Mouse (Mus musculus) Patski (cell line): ENCODE results near the gene Bnc1. TPM values are rescaled to one million over a fixed set of nuclear protein-coding genes. Genes with fewer than 3 reads are reported as not detected.

Experiments used
- ATAC-seq: fragments of 100-300 bp; one replicate; pipeline ENCODE4 v1.8.0; 2021
- CTCF ChIA-PET: fragments of 350-600 bp; sonication (Branson Sonifier 250); formaldehyde crosslinking; loops from one replicate; lab custom pipeline; 2022; ENCODE audit warnings: inconsistent platforms; lab: Charles Lee
- POLR2A ChIA-PET: fragments of 350-600 bp; sonication (Branson Sonifier 250); formaldehyde crosslinking; loops from one replicate; lab custom pipeline; 2022; ENCODE audit warnings: antibody characterized with exemption, inconsistent platforms; lab: Charles Lee
- DNase-seq: peaks from one replicate; pipeline ENCODE4 v3.0.0-alpha.2; 2011; ENCODE audit warnings: low read depth, low spot score
- H3K27me3 ChIP-seq: fragments of 371-371 bp; one replicate; pipeline ENCODE4 v1.5.1; 2021
- CTCF ChIP-seq: fragments of 100-300 bp; IDR thresholded peaks from one replicate; pipeline ENCODE4 v1.5.1; 2021
- in situ Hi-C: fragments of 300-500 bp; cut with MboI; formaldehyde crosslinking; loops from 3 replicates; pipeline ENCODE4 v1.11.1; 2018; ENCODE audit warnings: low pct_unique_long_range_greater_than_20kb, mixed read lengths
- polyA plus RNA-seq: library from polyadenylated mRNA; unstranded; gene quantifications from one replicate; pipeline ENCODE4 v1.2.3, GENCODE M21; 2021

Gene Bnc1
- polyA plus RNA-seq, 1 experiment from 2014 or later: 0.13 TPM

DNA sequence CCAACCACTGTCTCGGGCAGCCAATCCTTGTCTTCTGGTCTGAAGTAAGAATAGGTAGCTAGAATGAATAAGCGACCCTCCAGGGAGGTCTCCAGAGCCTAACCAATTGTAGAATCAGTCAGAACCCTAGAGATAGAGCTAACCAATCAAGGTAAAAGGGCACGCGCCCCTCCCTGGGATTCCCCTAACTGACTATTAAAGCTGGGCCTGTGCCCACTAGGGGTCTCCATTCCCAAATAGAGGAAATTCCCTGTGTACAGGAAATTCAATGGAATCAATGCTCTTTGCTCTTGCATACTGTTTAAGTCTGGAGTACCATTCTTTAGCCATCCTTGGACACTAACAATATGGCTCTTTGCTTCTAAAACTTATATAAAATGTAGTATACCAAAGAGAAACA, 46.7 kb downstream of the Bnc1 start:
- in situ Hi-C loops: loop anchor here (25.0 kb wide), 1 partner anchor 158 kb away; the partner anchor contains the start of gene 3110040N11Rik
- ChIA-PET POLR2A (no interaction called here), CTCF (interaction anchor here (0.9 kb wide), 1 partner anchor 173 kb away, joined by 3 read pairs; no protein-coding TSS in a partner anchor)
- no peak for DNase-seq
- H3K27me3 ChIP-seq: no peaks in the 10 kb centered on the region
- peak; percentile 40 for TF ChIP-seq CTCF
- no peak for ATAC-seq

DNA sequence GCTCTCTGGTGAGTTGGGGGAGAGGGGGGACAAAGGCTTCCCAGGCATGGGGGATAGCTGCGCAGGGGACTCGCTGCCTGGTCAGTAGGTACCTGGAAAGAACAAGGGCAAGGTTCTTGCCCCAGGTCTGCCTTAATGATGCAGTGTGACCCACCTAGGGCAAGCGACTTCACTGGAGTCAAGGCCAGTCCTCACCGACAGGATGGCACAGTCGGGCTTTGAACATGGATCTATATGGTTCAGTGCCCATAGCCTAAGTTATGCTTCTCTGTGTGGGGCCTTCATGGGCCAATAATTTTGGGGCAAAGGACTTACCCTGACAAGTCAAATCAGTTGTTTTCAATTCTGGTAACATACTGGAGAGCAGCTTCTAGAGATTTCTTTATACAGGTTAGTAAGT, 57.3 kb downstream of the Bnc1 start:
- POLR2A ChIA-PET: interaction anchor here (0.9 to 1.3 kb wide), 2 partner anchors 9 to 19 kb away, joined by 3 to 4 read pairs; no protein-coding TSS in a partner anchor
- no peak for TF ChIP-seq CTCF

DNA sequence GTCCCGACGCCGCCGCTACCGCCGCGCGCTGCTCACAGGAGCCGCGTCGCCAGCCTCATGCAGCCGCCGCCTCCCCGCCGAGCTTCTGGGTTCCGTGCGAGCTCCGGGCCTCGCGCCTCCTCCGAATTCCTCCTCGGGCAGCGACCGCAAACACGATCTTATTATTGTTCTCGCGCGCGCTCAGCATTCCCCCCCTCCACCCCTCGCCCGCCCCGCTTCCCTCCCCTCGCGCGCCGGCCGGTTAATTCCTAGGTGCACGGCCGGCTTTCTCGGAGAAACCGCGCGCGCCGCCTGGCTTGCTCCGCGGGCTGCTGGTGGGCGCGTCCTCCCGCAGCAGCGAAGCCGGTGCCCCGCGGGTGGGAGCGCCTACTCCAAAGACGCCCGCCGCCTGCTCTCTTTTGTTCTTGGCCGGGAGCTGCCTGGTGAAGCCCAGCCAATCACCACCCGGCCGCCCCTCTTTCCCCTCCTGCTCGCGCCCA, 57.8 kb downstream of the Bnc1 start, which contains the start of gene Hdgfl3:
Hdgfl3 (minus strand) TSS at position 207 of the 479 bp plus-strand sequence.
- ATAC-seq: peak; percentile 77
- no peak for TF ChIP-seq CTCF
- no peaks in the 10 kb centered on the region for H3K27me3 ChIP-seq
- no peak for DNase-seq
- ChIA-PET POLR2A (interaction anchor here (1.3 kb wide), 1 partner anchor 9 kb away, joined by 4 read pairs; no protein-coding TSS in a partner anchor), CTCF (interaction anchor here (1.3 kb wide), 1 partner anchor 9 kb away, joined by 5 read pairs; no protein-coding TSS in a partner anchor)
- in situ Hi-C loops: loop anchor here (5.0 to 25.0 kb wide), 2 partner anchors 62 to 147 kb away; partner anchors contain the start of gene 3110040N11Rik

More for the DNA sequence above, 57.3 kb downstream of the Bnc1 start:
- no peaks in the 10 kb centered on the region for H3K27me3 ChIP-seq
- in situ Hi-C loops: loop anchor here (5.0 to 25.0 kb wide), 2 partner anchors 63 to 148 kb away; partner anchors contain the start of gene 3110040N11Rik
- ATAC-seq: no peak
- CTCF ChIA-PET: interaction anchor here (1.3 kb wide), 1 partner anchor 9 kb away, joined by 5 read pairs; no protein-coding TSS in a partner anchor
- DNase-seq: no peak

DNA sequence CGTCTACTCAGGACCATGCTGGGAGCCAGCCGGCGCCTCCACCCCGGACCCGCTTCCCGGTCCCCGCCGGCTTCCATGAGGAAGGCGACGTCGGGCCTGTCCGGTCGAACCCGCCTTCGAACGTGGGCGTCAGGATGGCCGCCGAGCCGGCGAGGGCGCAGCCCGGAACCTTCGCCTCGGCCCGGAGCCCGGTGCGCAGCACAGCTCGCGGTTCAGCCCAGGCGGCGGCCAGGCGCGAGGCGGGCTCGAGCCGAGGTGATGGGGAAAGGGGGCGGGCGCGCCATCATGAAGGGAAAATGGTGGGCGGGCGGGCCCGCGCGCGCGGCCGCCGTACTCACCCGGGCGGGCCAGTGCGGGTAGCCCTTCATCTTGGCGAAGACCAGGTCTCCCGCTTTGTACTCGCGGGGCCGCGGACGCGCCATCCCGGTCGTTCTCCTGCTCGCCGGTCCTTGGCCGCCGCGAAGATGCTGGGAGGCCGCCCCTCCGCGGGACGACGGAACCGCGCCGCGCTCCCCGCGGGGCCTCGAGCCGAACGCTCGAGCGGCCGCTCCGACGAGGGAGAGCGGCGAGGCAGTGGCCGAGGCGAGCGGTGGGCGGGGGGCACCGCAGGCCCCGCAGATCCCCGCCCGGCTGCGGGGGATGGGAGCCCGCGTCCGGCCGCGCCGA, 58.4 kb downstream of the Bnc1 start:
- no peaks in the 10 kb centered on the region for H3K27me3 ChIP-seq
- in situ Hi-C loops: loop anchor here (5.0 to 25.0 kb wide), 2 partner anchors 61 to 146 kb away; partner anchors contain the start of gene 3110040N11Rik
- TF ChIP-seq CTCF: no peak
- CTCF ChIA-PET: interaction anchor here (1.1 to 1.4 kb wide), 4 partner anchors 10 to 69 kb away, joined by 3 to 5 read pairs (median 4); no protein-coding TSS in a partner anchor
- POLR2A ChIA-PET: no interaction called here
- ATAC-seq (peak; percentile 64), DNase-seq (no peak)

DNA sequence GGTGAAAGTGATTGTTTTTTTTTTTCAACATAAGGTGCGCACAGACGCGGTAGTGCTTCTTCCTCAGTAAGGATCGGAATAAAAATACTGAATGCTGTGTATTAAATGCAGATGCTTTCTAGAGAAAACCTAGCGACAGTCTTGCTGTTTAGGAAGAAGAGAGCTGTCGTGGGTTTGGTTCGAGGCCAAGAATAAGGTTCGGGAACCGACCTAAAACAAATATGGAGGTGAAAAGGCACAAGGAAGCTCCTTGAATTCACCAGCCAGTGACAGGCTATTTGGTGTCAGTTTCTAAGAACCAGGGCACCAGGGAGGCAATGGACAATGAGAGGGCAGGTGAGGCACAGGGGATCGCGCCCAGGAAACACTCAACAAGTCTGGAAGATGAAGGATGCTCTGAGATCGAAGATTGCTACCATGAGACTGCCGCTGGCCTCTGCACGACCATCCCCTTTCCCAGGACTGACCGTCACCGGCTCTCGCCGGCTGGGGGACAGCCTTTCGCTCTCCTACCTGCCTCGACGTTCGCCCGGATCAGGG, 59.0 kb downstream of the Bnc1 start:
- in situ Hi-C loops: loop anchor here (5.0 to 25.0 kb wide), 2 partner anchors 61 to 146 kb away; partner anchors contain the start of gene 3110040N11Rik
- CTCF ChIA-PET: interaction anchor here (1.1 to 1.4 kb wide), 3 partner anchors 22 to 68 kb away, joined by 3 to 5 read pairs (median 4); no protein-coding TSS in a partner anchor
- ATAC-seq (no peak), DNase-seq (no peak)
- H3K27me3 ChIP-seq: no peaks in the 10 kb centered on the region
- no peak for TF ChIP-seq CTCF
- POLR2A ChIA-PET: interaction anchor here (0.6 kb wide), 1 partner anchor 159 kb away, joined by 4 read pairs; no protein-coding TSS in a partner anchor

DNA sequence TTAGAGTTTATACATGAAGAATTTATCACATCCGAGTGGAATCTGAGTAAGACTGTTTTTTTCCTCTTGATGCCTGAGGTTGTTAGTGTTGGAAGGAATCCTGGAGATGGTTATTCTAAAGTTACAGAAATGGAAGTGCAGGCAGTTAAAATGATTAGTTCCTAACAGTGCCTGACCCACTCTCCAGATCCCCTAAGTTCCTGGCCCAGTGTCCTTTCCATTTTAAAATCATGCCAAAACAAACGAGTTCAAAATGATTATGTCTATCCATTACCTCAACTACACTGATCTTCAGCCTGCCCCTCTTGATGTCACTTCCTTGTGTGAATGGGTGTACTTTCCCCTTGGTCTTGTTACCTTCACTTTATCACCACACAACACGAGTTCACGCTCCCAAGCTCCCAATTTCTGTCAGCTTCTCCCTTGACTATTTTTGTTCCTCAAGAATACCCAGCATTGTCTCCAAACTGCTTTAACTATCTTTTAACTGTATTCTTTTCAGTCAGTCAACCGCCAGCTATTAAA, 59.5 kb downstream of the Bnc1 start:
- no peak for ATAC-seq
- no peak for TF ChIP-seq CTCF
- CTCF ChIA-PET: interaction anchor here (1.1 to 1.4 kb wide), 3 partner anchors 23 to 67 kb away, joined by 3 to 5 read pairs (median 4); no protein-coding TSS in a partner anchor
- no peaks in the 10 kb centered on the region for H3K27me3 ChIP-seq
- no peak for DNase-seq
- in situ Hi-C loops: loop anchor here (5.0 to 25.0 kb wide), 2 partner anchors 60 to 145 kb away; partner anchors contain the start of gene 3110040N11Rik
- POLR2A ChIA-PET: interaction anchor here (0.6 kb wide), 1 partner anchor 159 kb away, joined by 4 read pairs; no protein-coding TSS in a partner anchor

DNA sequence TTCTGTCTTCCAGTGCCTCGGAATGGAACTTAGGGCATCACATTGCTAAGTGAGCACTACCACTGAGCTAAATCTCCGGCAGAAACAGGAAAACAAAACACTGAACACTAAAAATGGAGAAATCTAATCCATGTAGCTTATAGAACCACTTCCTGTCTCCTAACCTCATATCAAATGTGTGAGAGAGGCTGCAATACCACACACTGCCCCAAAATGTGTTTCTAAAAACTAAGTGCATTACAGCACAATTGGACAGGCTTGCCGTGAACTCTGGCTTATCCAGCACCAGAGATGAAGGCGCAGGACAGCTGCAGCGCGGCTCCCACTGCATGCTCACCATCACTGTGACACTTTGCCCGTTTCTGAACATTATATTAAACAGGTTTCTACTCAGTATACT, 63.1 kb downstream of the Bnc1 start:
- TF ChIP-seq CTCF: no peak
- POLR2A ChIA-PET: no interaction called here
- DNase-seq: no peak
- no peaks in the 10 kb centered on the region for H3K27me3 ChIP-seq
- no peak for ATAC-seq
- CTCF ChIA-PET: no interaction called here
- in situ Hi-C loops: loop anchor here (25.0 kb wide), 1 partner anchor 142 kb away; the partner anchor contains the start of gene 3110040N11Rik

DNA sequence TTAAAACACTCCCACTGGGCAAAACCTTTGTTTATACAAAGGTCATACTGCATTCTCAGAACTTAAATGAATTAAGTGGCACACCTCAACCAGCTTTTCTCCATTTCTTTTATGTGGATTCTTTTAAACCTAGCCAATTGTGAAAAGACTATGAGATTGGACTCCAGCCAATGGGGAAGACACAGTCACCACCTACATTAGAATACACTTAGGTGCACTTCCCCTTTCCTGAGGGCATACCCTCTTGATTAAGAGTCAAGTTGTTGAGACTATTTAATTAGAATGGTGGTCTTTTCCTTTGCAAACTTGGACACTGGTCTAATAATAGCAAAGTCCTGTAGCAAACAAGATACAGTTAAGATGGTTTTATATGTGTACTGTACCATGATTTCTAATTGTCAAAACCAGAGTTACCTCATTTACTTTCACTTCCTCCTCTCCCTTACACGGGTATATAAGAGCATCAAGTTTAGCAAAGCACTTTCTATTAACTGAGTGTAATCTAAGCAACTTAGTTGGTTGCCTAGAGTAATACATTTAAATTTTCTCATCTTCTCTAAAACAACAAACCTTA, 70.6 kb downstream of the Bnc1 start:
- in situ Hi-C loops: no loop called here
- CTCF ChIA-PET: no interaction called here
- no peaks in the 10 kb centered on the region for H3K27me3 ChIP-seq
- no peak for TF ChIP-seq CTCF
- ATAC-seq: no peak
- POLR2A ChIA-PET: interaction anchor here (0.9 kb wide), 1 partner anchor 10 kb away, joined by 5 read pairs; no protein-coding TSS in a partner anchor
- no peak for DNase-seq

DNA sequence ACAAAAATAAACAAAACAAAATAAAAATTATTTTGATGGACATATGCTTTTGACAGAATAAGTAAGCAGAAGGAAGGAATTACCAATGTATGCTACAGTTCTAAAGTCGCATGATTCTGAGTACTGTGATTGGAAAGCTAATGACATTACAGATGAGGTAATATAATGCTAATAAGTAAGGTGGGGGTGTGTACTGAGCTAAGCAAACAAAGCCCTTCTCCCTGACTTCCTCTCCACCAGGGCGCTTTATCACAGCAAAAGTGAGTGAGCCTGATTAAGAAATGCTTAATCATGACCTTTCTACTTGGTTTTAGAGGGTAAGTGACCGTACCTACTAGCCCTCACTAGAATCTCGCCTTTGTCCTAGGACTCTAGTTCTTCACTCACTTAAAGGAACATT, 71.8 kb downstream of the Bnc1 start:
- ATAC-seq: no peak
- CTCF ChIA-PET: interaction anchor here (0.6 kb wide), 1 partner anchor 1702 kb away, joined by 3 read pairs; no protein-coding TSS in a partner anchor

More for the DNA sequence above, 71.8 kb downstream of the Bnc1 start:
- no peaks in the 10 kb centered on the region for H3K27me3 ChIP-seq
- DNase-seq: no peak
- TF ChIP-seq CTCF: no peak
- POLR2A ChIA-PET: interaction anchor here (0.9 kb wide), 1 partner anchor 11 kb away, joined by 5 read pairs; no protein-coding TSS in a partner anchor
- in situ Hi-C loops: no loop called here
